In the genomic region with DNA sequence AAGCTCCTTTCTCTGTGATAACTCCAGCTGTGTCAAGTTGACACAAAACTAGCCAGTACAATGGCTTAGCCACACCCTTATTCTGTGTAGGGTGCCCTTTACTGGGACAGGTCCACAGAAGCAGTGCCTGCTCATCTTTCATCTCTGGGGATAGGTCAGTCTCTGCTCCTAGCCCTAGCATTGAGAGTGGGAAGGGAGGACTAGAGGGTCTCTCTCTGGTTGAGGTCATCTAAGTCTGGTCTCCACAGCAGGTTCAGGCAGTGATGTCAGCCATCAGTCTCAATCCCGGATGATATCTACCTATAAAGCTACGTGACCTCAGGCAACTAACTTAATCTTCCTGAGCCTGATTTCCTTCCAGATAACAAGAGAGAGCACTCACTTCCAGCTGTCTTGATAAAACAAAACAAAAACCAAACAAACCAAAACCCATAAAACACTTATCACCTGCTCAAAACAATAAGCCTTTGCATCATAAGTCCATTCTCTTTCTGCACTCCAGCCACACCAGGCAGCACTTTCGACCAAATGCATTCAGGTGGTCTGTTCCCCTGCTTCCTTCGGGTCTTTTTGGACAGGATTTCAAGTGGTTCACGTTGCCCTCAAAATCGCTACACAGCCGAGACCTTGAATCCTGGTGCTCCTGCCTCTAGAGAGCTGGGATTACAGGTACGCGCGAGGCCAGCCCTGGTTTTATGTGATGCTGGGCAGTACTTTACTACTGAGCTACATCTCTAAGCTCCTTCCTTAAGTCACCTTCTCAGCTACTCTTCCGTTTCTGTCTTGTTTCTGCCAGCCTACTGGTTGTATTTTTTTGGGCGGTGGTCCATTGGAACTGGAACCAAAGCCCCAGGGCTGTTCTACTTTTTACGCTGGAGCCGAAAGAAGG, we compare ENCODE assay signal across 8 mouse cellular contexts. TPM values are rescaled to one million over a fixed set of nuclear protein-coding genes. Genes with fewer than 3 reads are reported as not detected.
DNase-seq lines count a peak whose midpoint lies in the region; ATAC-seq and TF ChIP-seq lines count a peak whose summit lies in the region.

No protein-coding gene starts in this region.

- no peak for TF ChIP-seq POLR2A in ES-Bruce4 (IDR thresholded peaks at IDR 0.05; ENCODE audit: insufficient read depth, low read length)

- no peaks in the 10 kb centered on the region for H3K9me3 ChIP-seq in heart, embryonic 13.5 days
- no peaks in the 10 kb centered on the region for H3K9me3 ChIP-seq in ES-Bruce4 (replicated peaks; ENCODE audit: control insufficient read depth, insufficient read depth, low read length, poor library complexity, severe bottlenecking)
- H3K9me3 ChIP-seq in forebrain, embryonic 15.5 days: no peaks in the 10 kb centered on the region

- whole genome bisulfite sequencing in heart, embryonic 13.5 days: 4% methylated on average over 14 of the region's 14 CpGs
- WGBS in forebrain, embryonic 15.5 days: 12% methylated on average over 14 of the region's 14 CpGs
- 11% methylated on average over 14 of the region's 14 CpGs for WGBS in macrophage (ENCODE audit: missing documents)

- no peak for TF ChIP-seq EP300 in ES-Bruce4 (IDR thresholded peaks at IDR 0.05; ENCODE audit: insufficient read depth, low read depth, low read length)

- H3K27ac ChIP-seq in heart, embryonic 13.5 days (replicated peaks): peak overlapping the region; percentile 91
- H3K27ac ChIP-seq in ES-Bruce4 (ENCODE audit: insufficient read depth, low read length) (peak overlapping the region; percentile 70), macrophage (peak overlapping the region; percentile 32)
- peak overlapping the region; percentile 79 for H3K27ac ChIP-seq in forebrain, embryonic 15.5 days (replicated peaks)

- peaks cover 17% of the 10 kb centered on the region for H3K36me3 ChIP-seq in heart, embryonic 13.5 days
- no peaks in the 10 kb centered on the region for H3K36me3 ChIP-seq in ES-Bruce4 (ENCODE audit: control insufficient read depth, insufficient read depth, low read length, poor library complexity, severe bottlenecking)
- no peaks in the 10 kb centered on the region for H3K36me3 ChIP-seq in forebrain, embryonic 15.5 days
- no peaks in the 10 kb centered on the region for H3K36me3 ChIP-seq in macrophage (ENCODE audit: inconsistent target)

- H3K4me2 ChIP-seq in heart, embryonic 13.5 days: peak overlapping the region; percentile 82
- H3K4me2 ChIP-seq in forebrain, embryonic 15.5 days (replicated peaks): peak overlapping the region; percentile 54

- TF ChIP-seq CTCF in ES-Bruce4 (IDR thresholded peaks at IDR 0.05; ENCODE audit: low read depth, low read length): no peak

- ATAC-seq in heart, embryonic 13.5 days (ENCODE audit: extremely low read depth, insufficient number of reproducible peaks, low FRiP score, low TSS enrichment): peak; percentile 11; the same call in 1 of the 2 replicates
- peak; percentile 56 for ATAC-seq in forebrain, embryonic 15.5 days (replicated peaks)

- intact Hi-C loops in gastrocnemius, postnatal 36 days (cut with DNase I): no loop called here

- DNase-seq in heart, adult 9 months (ENCODE audit: low spot score in 2 of 2): no peak
- no peak for DNase-seq in adrenal gland, adult (ENCODE audit: inconsistent age in 2 of 2, low spot score in 1 of 2)
- no peak for DNase-seq in gastrocnemius, postnatal 36 days
- DNase-seq in kidney, adult 11 months: no peak

- H3K27me3 ChIP-seq in heart, embryonic 13.5 days (replicated peaks): no peaks in the 10 kb centered on the region
- no peaks in the 10 kb centered on the region for H3K27me3 ChIP-seq in ES-Bruce4 (ENCODE audit: control insufficient read depth, insufficient read depth, low read length, poor library complexity, severe bottlenecking)
- no peaks in the 10 kb centered on the region for H3K27me3 ChIP-seq in forebrain, embryonic 15.5 days

- peaks cover 23% of the 10 kb centered on the region for H3K4me1 ChIP-seq in heart, embryonic 13.5 days
- peaks cover 7% of the 10 kb centered on the region for H3K4me1 ChIP-seq in ES-Bruce4 (ENCODE audit: control insufficient read depth, insufficient read depth, low read length)
- peaks cover 15% of the 10 kb centered on the region for H3K4me1 ChIP-seq in forebrain, embryonic 15.5 days

- H3K9ac ChIP-seq in heart, embryonic 13.5 days: peak overlapping the region; percentile 74
- 0 out of 2 replicates have a peak overlapping the region, but pooled peaks have one; percentile 21 for H3K9ac ChIP-seq in ES-Bruce4 (ENCODE audit: low read depth, poor library complexity, severe bottlenecking)
- H3K9ac ChIP-seq in forebrain, embryonic 15.5 days (replicated peaks): peak overlapping the region; percentile 58

- H3K79me2 ChIP-seq in macrophage (ENCODE audit: inconsistent target): no peaks in the 10 kb centered on the region

- H3K4me3 ChIP-seq in heart, embryonic 13.5 days: peak overlapping the region; percentile 50
- H3K4me3 ChIP-seq in ES-Bruce4 (ENCODE audit: low read depth, low read length): peak overlapping the region; percentile 36
- H3K4me3 ChIP-seq in forebrain, embryonic 15.5 days: peak overlapping the region; percentile 56
- H3K4me3 ChIP-seq in macrophage (ENCODE audit: inconsistent target): peak overlapping the region; percentile 38

RNA-seq across cellular contexts. Expression of gene Glis2, which starts 8.6 kb away (rescaled TPM):
- polyA plus RNA-seq in heart, embryonic 13.5 days (2015; fragmentation: Nextera tagmentation; extraction: Ambion mirVana): 19.9 and 23.5 TPM in 2 replicates
- polyA plus RNA-seq in ES-Bruce4 (2011; ENCODE audit: insufficient read depth, insufficient read length, low read depth, missing spikeins) (31.2 and 34.8 TPM in 2 replicates), macrophage (2018) (0.06 to 0.16 TPM in 2 of 3 replicates, not detected in the other)
- polyA plus RNA-seq in forebrain, embryonic 15.5 days (2015; fragmentation: Nextera tagmentation; extraction: Ambion mirVana): 11.0 and 14.6 TPM in 2 replicates
- 1 to 10 TPM in 5 of 26 experiments, under 1 TPM in 5, not detected in 16; 0.25 to 3.1 (median 0.88) TPM for total RNA-seq in macrophage (2018; cell fraction: chromatin; rRNA removed)
- under 1 TPM in 11 of 26 experiments, not detected in 15; 0.04 to 0.56 (median 0.10) TPM for total RNA-seq in macrophage (2018; cell fraction: cytosol; rRNA removed)
- 1 to 10 TPM in 4 of 26 experiments, under 1 TPM in 4, not detected in 18; 0.16 to 2.7 (median 0.77) TPM for total RNA-seq in macrophage (2018; cell fraction: nucleus; rRNA removed)
- 1 to 10 TPM; 5.9 to 7.0 TPM for total RNA-seq in gastrocnemius, postnatal 36 days (2021)

RNA-seq across cellular contexts. Expression of gene Tfap4, which starts 26.2 kb away (rescaled TPM):
- 6.3 and 7.7 TPM in 2 replicates for polyA plus RNA-seq in heart, embryonic 13.5 days (2015; fragmentation: Nextera tagmentation; extraction: Ambion mirVana)
- polyA plus RNA-seq in ES-Bruce4 (2011; ENCODE audit: insufficient read depth, insufficient read length, low read depth, missing spikeins): 19.3 and 21.2 TPM in 2 replicates
- polyA plus RNA-seq in forebrain, embryonic 15.5 days (2015; fragmentation: Nextera tagmentation; extraction: Ambion mirVana): 14.3 and 15.2 TPM in 2 replicates
- 1 to 10 TPM; 1.2 to 7.1 (median 3.1) TPM for total RNA-seq in macrophage (2018; cell fraction: chromatin; rRNA removed)
- 1 to 10 TPM in 23 of 26 experiments, under 1 TPM in 3; 0.43 to 5.0 (median 2.3) TPM for total RNA-seq in macrophage (2018; cell fraction: cytosol; rRNA removed)
- 1 to 10 TPM in 23 of 26 experiments, under 1 TPM in 2, not detected in 1; 0.59 to 8.1 (median 2.4) TPM for total RNA-seq in macrophage (2018; cell fraction: nucleus; rRNA removed)
- polyA plus RNA-seq in macrophage (2018): 3.3 to 7.1 TPM (median 4.0 TPM) in 3 replicates
- total RNA-seq in gastrocnemius, postnatal 36 days (2021): 1 to 10 TPM; 2.6 to 4.1 TPM

RNA-seq across cellular contexts. Expression of gene Pam16, which starts 38.9 kb away (rescaled TPM):
- polyA plus RNA-seq in heart, embryonic 13.5 days (2015; fragmentation: Nextera tagmentation; extraction: Ambion mirVana): 136 and 139 TPM in 2 replicates
- 34.8 and 39.5 TPM in 2 replicates for polyA plus RNA-seq in ES-Bruce4 (2011; ENCODE audit: insufficient read depth, insufficient read length, low read depth, missing spikeins)
- 162 and 171 TPM in 2 replicates for polyA plus RNA-seq in forebrain, embryonic 15.5 days (2015; fragmentation: Nextera tagmentation; extraction: Ambion mirVana)
- 100 to 1,000 TPM in 21 of 26 experiments, 10 to 100 TPM in 5; 38.3 to 235 (median 140) TPM for total RNA-seq in macrophage (2018; cell fraction: chromatin; rRNA removed)
- total RNA-seq in macrophage (2018; cell fraction: cytosol; rRNA removed): 10 to 100 TPM; 16.9 to 34.6 (median 22.1) TPM
- 100 to 1,000 TPM in 7 of 26 experiments, 10 to 100 TPM in 19; 36.9 to 174 (median 83.1) TPM for total RNA-seq in macrophage (2018; cell fraction: nucleus; rRNA removed)
- 9.7 to 39.5 TPM (median 23.6 TPM) in 3 replicates for polyA plus RNA-seq in macrophage (2018)
- total RNA-seq in gastrocnemius, postnatal 36 days (2021): 10 to 100 TPM; 87.0 to 91.6 TPM

RNA-seq across cellular contexts. Expression of gene Srl, which starts 44.3 kb away (rescaled TPM):
- 177 and 181 TPM in 2 replicates for polyA plus RNA-seq in heart, embryonic 13.5 days (2015; fragmentation: Nextera tagmentation; extraction: Ambion mirVana)
- 30.0 and 33.6 TPM in 2 replicates for polyA plus RNA-seq in ES-Bruce4 (2011; ENCODE audit: insufficient read depth, insufficient read length, low read depth, missing spikeins)
- 40.1 and 40.2 TPM in 2 replicates for polyA plus RNA-seq in forebrain, embryonic 15.5 days (2015; fragmentation: Nextera tagmentation; extraction: Ambion mirVana)
- total RNA-seq in macrophage (2018; cell fraction: chromatin; rRNA removed): 1 to 10 TPM in 18 of 26 experiments, under 1 TPM in 4, not detected in 4; 0.17 to 9.3 (median 3.5) TPM
- 1 to 10 TPM in 23 of 26 experiments, under 1 TPM in 3; 0.19 to 5.5 (median 1.8) TPM for total RNA-seq in macrophage (2018; cell fraction: cytosol; rRNA removed)
- 1 to 10 TPM in 18 of 26 experiments, under 1 TPM in 8; 0.21 to 5.8 (median 1.9) TPM for total RNA-seq in macrophage (2018; cell fraction: nucleus; rRNA removed)
- polyA plus RNA-seq in macrophage (2018): 2.2 to 3.0 TPM (median 2.2 TPM) in 3 replicates
- total RNA-seq in gastrocnemius, postnatal 36 days (2021): 1,000 to 10,000 TPM; 1,182 to 1,390 TPM

RNA-seq across cellular contexts. Expression of gene Vasn, which starts 53.9 kb away (rescaled TPM):
- 15.2 and 15.8 TPM in 2 replicates for polyA plus RNA-seq in heart, embryonic 13.5 days (2015; fragmentation: Nextera tagmentation; extraction: Ambion mirVana)
- 6.2 and 7.9 TPM in 2 replicates for polyA plus RNA-seq in ES-Bruce4 (2011; ENCODE audit: insufficient read depth, insufficient read length, low read depth, missing spikeins)
- 3.0 and 3.6 TPM in 2 replicates for polyA plus RNA-seq in forebrain, embryonic 15.5 days (2015; fragmentation: Nextera tagmentation; extraction: Ambion mirVana)
- 1 to 10 TPM in 6 of 26 experiments, under 1 TPM in 18, not detected in 2; 0.21 to 7.4 (median 0.77) TPM for total RNA-seq in macrophage (2018; cell fraction: chromatin; rRNA removed)
- under 1 TPM in 10 of 26 experiments, not detected in 16; 0.03 to 0.71 (median 0.08) TPM for total RNA-seq in macrophage (2018; cell fraction: cytosol; rRNA removed)
- 1 to 10 TPM in 1 of 26 experiments, under 1 TPM in 17, not detected in 8; 0.12 to 1.8 (median 0.39) TPM for total RNA-seq in macrophage (2018; cell fraction: nucleus; rRNA removed)
- 0.07 TPM in 1 of 3 replicates, not detected in the others for polyA plus RNA-seq in macrophage (2018)
- total RNA-seq in gastrocnemius, postnatal 36 days (2021): 1 to 10 TPM; 3.8 to 4.0 TPM

Comparison
In these comparisons a context has a peak if more than half of its experiments do, and no peak if none do; other contexts are left out.
1. H3K27ac ChIP-seq: peak in every context shown above with its lines; median percentile 91 in heart, embryonic 13.5 days; 79 in forebrain, embryonic 15.5 days; 70 in ES-Bruce4; 32 in macrophage.
2. H3K9ac ChIP-seq: peak in every context shown above with its lines; median percentile 74 in heart, embryonic 13.5 days; 58 in forebrain, embryonic 15.5 days; 21 in ES-Bruce4.
3. RNA of gene Glis2, which starts 8.6 kb away (polyA plus RNA-seq): 31.2 to 34.8 TPM in ES-Bruce4, 19.9 to 23.5 TPM in heart, embryonic 13.5 days and 11.0 to 14.6 TPM in forebrain, embryonic 15.5 days; 0.06 to 0.16 TPM in macrophage; every median in the first group is over 10 times any median in the second.
4. Peak in every context shown above with its lines, with median percentiles within 50 percentile points of each other: H3K4me3 ChIP-seq.